Mouse (Mus musculus): ENCODE data around the gene Slc1a7.

The Slc1a7 gene

DNA sequence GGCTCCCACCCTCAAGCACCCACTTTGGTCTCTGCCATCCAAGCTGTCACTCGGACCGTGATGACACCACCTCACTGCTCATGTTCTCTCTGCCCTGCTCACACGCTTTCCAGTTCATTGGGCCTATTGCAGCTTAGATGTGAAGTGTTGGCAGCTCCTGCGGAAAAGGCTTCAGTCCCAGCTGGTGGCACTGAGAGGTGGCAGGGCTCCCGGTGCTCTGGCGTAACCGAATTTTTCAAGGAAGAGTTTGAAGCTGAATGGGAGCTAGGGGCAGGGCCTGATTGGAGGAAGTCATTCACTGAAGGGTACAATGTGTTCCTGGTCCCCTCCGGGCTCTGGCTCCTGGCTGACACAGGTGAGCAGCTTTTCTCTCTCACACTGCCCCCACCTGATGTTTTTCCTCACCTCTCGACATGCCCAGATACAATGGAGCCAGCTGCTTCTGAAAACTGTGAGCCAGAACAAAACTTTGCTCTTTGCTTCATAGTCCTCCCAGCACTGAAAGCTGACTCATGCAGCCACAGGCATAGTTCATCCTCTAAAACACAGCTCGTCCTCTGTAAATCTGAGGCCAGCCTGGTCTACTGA, 83.6 kb downstream of the Slc1a7 start:
- no peak for DNase-seq (ENCODE audit: low spot score in 2 of 2)

- no peak for DNase-seq (ENCODE audit: low spot score in 2 of 2)
Observed at GRCm38 (mm10) chr4:108052673-108053072, 84.5 kb downstream of the Slc1a7 start.

GRCm38 (mm10) chr4:108055873-108056272, 87.7 kb downstream of the Slc1a7 start:
- DNase-seq (ENCODE audit: low spot score in 2 of 2) = no peak

- DNase-seq (ENCODE audit: low spot score in 2 of 2) = no peak
Observed at GRCm38 (mm10) chr4:108057247-108057646, 89.1 kb downstream of the Slc1a7 start.

DNA sequence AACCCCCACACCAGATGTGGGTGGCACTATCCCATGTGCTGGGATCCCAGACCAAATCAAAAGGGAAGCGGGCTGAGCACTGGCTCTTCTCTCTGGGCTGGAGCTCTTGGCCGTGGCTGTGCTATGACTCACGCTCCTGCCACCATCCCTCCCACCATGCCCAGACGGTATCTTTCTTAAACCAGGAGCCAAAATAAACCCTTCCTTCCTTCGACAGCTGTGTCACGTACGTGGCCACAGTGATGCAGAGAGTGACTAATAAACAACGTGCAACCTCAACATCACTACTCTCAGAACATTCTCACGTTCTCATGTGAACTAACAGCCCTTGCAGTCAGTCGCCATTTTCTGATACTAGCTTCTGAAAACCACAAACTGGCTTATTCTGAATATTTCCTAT, 90.0 kb downstream of the Slc1a7 start:
- no peak for DNase-seq (ENCODE audit: low spot score in 2 of 2)

DNA sequence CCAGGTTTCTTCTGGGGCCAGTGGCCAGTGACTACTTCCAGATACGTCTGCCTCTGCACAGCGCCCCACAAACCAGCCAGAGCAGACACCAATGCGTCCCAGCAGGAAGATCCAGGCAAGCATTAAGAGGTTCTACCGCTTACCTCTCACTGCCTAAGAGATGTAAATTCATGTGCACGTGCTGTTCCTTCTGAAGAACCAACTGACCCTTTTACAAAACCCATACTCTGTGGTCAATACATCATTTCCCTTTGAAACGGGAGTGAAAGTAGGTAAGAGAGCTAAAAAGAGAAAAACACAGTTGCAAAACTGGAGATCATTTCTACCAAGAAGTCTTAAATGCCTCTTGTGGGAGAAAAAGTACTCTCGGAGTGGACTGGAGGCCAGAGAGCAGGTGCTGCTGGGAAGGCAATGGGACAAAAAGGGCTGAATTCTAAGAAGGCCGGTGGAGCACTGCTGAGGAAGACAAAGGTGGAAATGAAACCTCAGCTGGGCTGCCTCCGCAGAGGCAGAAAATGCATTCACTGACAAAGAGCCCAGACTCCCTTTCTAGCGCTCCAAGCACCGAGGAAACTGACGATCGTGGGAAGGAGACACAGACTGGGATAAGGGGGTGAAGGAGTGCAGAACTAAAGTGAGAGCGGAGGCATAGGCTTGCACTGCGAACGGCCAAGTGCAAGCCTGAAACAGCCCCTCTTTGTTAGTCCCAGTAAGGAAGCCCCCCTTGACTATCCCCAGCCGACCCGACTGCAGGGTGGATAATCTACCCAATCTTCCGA, 91.7 kb downstream of the Slc1a7 start:
- DNase-seq (ENCODE audit: low spot score in 2 of 2) = no peak

DNA sequence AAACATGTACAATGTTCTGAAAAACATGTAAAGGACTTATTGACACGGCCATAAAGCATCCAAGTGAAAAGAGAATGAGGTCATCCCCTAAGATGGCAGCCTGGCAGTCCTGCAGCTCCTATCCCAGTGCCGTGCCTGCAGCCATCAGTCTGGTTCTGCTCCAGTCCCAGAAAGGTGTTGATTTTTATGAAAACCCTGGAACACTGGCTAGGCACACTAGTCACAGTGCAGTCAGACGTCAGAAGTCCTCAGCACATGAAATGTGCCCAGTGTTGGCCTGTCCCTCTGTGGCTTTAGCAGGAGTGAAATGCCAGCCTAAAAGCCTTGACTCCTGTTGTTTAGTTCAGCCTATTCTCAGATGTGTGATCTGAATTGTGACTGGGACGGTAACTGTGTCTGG, 92.6 kb downstream of the Slc1a7 start:
- DNase-seq (ENCODE audit: low spot score in 2 of 2) = no peak

DNA sequence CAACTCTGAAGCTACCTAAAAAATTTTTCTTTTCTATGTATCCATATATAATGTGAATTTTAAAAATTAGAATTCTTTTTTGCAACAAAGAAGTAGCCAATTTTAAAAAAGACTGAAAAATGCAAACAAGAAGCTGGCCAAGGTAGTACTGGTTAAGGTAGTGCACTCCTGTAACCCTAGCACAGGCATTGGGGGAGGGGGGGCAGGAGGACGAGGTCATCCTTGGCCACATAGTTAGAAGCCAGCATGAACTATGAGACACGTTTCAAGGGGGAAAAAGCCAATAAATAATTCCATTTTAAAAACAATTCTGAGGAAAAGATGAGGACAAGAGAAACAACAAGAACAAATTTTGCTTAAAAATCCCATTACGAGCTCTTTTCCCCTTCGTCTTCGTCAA, 94.4 kb downstream of the Slc1a7 start:
- DNase-seq (ENCODE audit: low spot score in 2 of 2) = no peak

Data from thymus, postnatal 10 days (tissue).